Mouse (Mus musculus) MEL (cell line): ENCODE measurements around the gene Ppp4r3a. TPM values are rescaled to one million over a fixed set of nuclear protein-coding genes. Genes with fewer than 3 reads are reported as not detected.
"Not testable (repeated sequence)": the region's sequence is repeated elsewhere in the genome, so short reads cannot be mapped to it uniquely, and the experiment has no call there.

Experiments used
- DNase-seq: peaks from one replicate; pipeline ENCODE4 v3.0.0; 2011; ENCODE audit warnings: low read depth, low spot score
- H3K27ac ChIP-seq: 2 replicates; pipeline ENCODE4 v1.5.1; 2012; ENCODE audit warnings: low read depth, mild to moderate bottlenecking, control low read depth, low read length, moderate library complexity; ENCODE audit not compliant: control insufficient read depth
- H3K27me3 ChIP-seq, 2 experiments: fragments of 150-350 bp in 1 of 2; sonication (generic) in 1 of 2; 2 replicates each; pipeline ENCODE4 v1.6.1; 2012; ENCODE audit warnings: low read length in 2 of 2, mild to moderate bottlenecking in 2 of 2, improper control_type of control experiment in 1 of 2, moderate library complexity in 1 of 2; ENCODE audit not compliant: insufficient read depth in 2 of 2, control insufficient read depth in 1 of 2
- H3K36me3 ChIP-seq, 2 experiments: 2 replicates each; pipeline ENCODE4 v1.6.1; 2012 to 2014; ENCODE audit warnings: low read length in 2 of 2, improper control_type of control experiment in 1 of 2, inconsistent platforms in 1 of 2, mild to moderate bottlenecking in 1 of 2; ENCODE audit not compliant: insufficient read depth in 2 of 2, control insufficient read depth in 1 of 2
- H3K4me1 ChIP-seq, 2 experiments: fragments of 150-350 bp in 1 of 2; sonication (generic) in 1 of 2; 2 replicates each; pipeline ENCODE4 v1.6.1; 2012; ENCODE audit warnings: low read length in 2 of 2, improper control_type of control experiment in 1 of 2, mild to moderate bottlenecking in 1 of 2; ENCODE audit not compliant: insufficient read depth in 2 of 2, control insufficient read depth in 1 of 2
- H3K4me3 ChIP-seq, 2 experiments: fragments of 150-350 bp in 1 of 2; sonication (generic) in 1 of 2; 2 replicates each; pipeline ENCODE4 v1.5.1; 2012; ENCODE audit warnings: low read depth in 2 of 2, low read length in 2 of 2, mild to moderate bottlenecking in 2 of 2, moderate library complexity in 2 of 2, control low read depth in 1 of 2, improper control_type of control experiment in 1 of 2; ENCODE audit not compliant: control insufficient read depth in 1 of 2, insufficient read depth in 1 of 2
- H3K79me2 ChIP-seq: 2 replicates; pipeline ENCODE4 v1.6.1; 2012; ENCODE audit warnings: mild to moderate bottlenecking, low read length, moderate library complexity; ENCODE audit not compliant: control insufficient read depth, poor library complexity, insufficient read depth
- H3K9ac ChIP-seq: 2 replicates; pipeline ENCODE4 v1.6.1; 2012; ENCODE audit warnings: low read depth, mild to moderate bottlenecking, control low read depth, low read length, moderate library complexity; ENCODE audit not compliant: control insufficient read depth, poor library complexity, severe bottlenecking
- H3K9me3 ChIP-seq: fragments of 150-350 bp; sonication (generic); replicated peaks from 2 replicates; pipeline ENCODE4 v1.6.1; 2012; ENCODE audit warnings: mild to moderate bottlenecking, low read length, improper control_type of control experiment, moderate library complexity; ENCODE audit not compliant: insufficient read depth
- CHD2 ChIP-seq: IDR thresholded peaks from 2 replicates; pipeline ENCODE4 v1.6.1; 2011; ENCODE audit warnings: low read length, improper control_type of control experiment
- CTCF ChIP-seq, 3 experiments: IDR thresholded peaks in 2 of 3; conservative IDR thresholded peaks in 1 of 3; 2 replicates each; pipeline ENCODE4 v1.5.1; 2011 to 2012; ENCODE audit warnings: low read length in 3 of 3, low read depth in 2 of 3, mild to moderate bottlenecking in 2 of 3, improper control_type of control experiment in 1 of 3, inconsistent platforms in 1 of 3, mixed read lengths in 1 of 3, moderate library complexity in 1 of 3; ENCODE audit not compliant: control insufficient read depth in 1 of 3, insufficient read depth in 1 of 3, poor library complexity in 1 of 3, severe bottlenecking in 1 of 3
- ELF1 ChIP-seq: IDR thresholded peaks from 2 replicates; pipeline ENCODE4 v1.6.1; 2014; ENCODE audit warnings: low read depth, mild to moderate bottlenecking, inconsistent platforms, low read length, improper control_type of control experiment, moderate library complexity
- EP300 ChIP-seq, 2 experiments: IDR thresholded peaks; 2 replicates each; pipeline ENCODE4 v1.6.1; 2011; ENCODE audit warnings: improper control_type of control experiment in 2 of 2, low read length in 2 of 2, low read depth in 1 of 2, mild to moderate bottlenecking in 1 of 2
- HCFC1 ChIP-seq: IDR thresholded peaks from 2 replicates; pipeline ENCODE4 v1.6.1; 2012; ENCODE audit warnings: low read depth, mild to moderate bottlenecking, inconsistent platforms, low read length, improper control_type of control experiment, moderate library complexity
- JUND ChIP-seq: IDR thresholded peaks from 2 replicates; pipeline ENCODE4 v1.6.1; 2011; ENCODE audit warnings: low read depth, mild to moderate bottlenecking, improper control_type of control experiment, low read length
- RAD21 ChIP-seq: IDR thresholded peaks from 2 replicates; pipeline ENCODE4 v1.6.1; 2011; ENCODE audit warnings: mild to moderate bottlenecking, low read depth, low read length, improper control_type of control experiment
- RCOR1 ChIP-seq: IDR thresholded peaks from 2 replicates; pipeline ENCODE4 v1.6.1; 2012; ENCODE audit warnings: low read depth, mild to moderate bottlenecking, inconsistent platforms, low read length, improper control_type of control experiment
- SMC3 ChIP-seq: IDR thresholded peaks from 2 replicates; pipeline ENCODE4 v1.6.1; 2011; ENCODE audit warnings: low read depth, low read length, improper control_type of control experiment
- TBP ChIP-seq: IDR thresholded peaks from 2 replicates; pipeline ENCODE4 v1.8.0; 2011; ENCODE audit warnings: low read depth, low read length, improper control_type of control experiment
- UBTF ChIP-seq: IDR thresholded peaks from 2 replicates; pipeline ENCODE4 v1.6.1; 2012; ENCODE audit warnings: low read depth, mild to moderate bottlenecking, inconsistent platforms, low read length, improper control_type of control experiment, moderate library complexity, borderline replicate concordance; ENCODE audit not compliant: insufficient read depth
- USF2 ChIP-seq, 2 experiments: IDR thresholded peaks; 2 replicates each; pipeline ENCODE4 v1.6.1; 2011 to 2012; ENCODE audit warnings: improper control_type of control experiment in 2 of 2, low read length in 2 of 2, borderline replicate concordance in 1 of 2, inconsistent platforms in 1 of 2, low read depth in 1 of 2, mild to moderate bottlenecking in 1 of 2; ENCODE audit not compliant: insufficient read depth in 1 of 2
- ZC3H11A ChIP-seq: IDR thresholded peaks from 2 replicates; pipeline ENCODE4 v1.6.1; 2012; ENCODE audit warnings: low read depth, mild to moderate bottlenecking, inconsistent platforms, low read length, improper control_type of control experiment
- ZKSCAN1 ChIP-seq: IDR thresholded peaks from 2 replicates; pipeline ENCODE4 v1.6.1; 2012; ENCODE audit warnings: low read depth, mild to moderate bottlenecking, inconsistent platforms, low read length, improper control_type of control experiment, moderate library complexity
- polyA plus RNA-seq, 2 experiments: library from polyadenylated mRNA; stranded (reverse) in 1 of 2; unstranded in 1 of 2; fragments of >175 nt in 1 of 2; fragments of >200 nt in 1 of 2; gene quantifications; 2 replicates each; pipeline versions ENCODE4 v1.2.1 to v1.2.4; 2012; ENCODE audit warnings: low replicate concordance in 2 of 2, low read depth in 1 of 2; ENCODE audit not compliant: insufficient read length in 2 of 2, insufficient read depth in 1 of 2, missing spikeins in 1 of 2
- total RNA-seq: library from RNA; depleted of rRNA; stranded (reverse); fragments of 300-350 nt; gene quantifications from 2 replicates; pipeline ENCODE4 v1.2.3, GENCODE M21; 2012

Ppp4r3a gene
- total and polyA plus RNA-seq, 3 experiments, result 48.5 to 701 (median 61.2) TPM

GRCm38 (mm10) chr12:101083076-101083838, at the start of gene Ppp4r3a (continued):
- TF ChIP-seq CHD2 (no peak), UBTF (no peak; the same call in 1 of the 2 replicates), USF2 (IDR thresholded peaks at IDR 0.05; ENCODE audit: borderline replicate concordance in 1 of 2, insufficient read depth in 1 of 2, low read depth in 1 of 2, low read length in 2 of 2) (no peak)

GRCm38 (mm10) chr12:101123013-101123412, 39.5 kb upstream of the Ppp4r3a start:
- Histone ChIP-seq H3K4me3 (no peak overlapping the region), H3K36me3 (no peaks in the 10 kb centered on the region), H3K27ac (no peak overlapping the region), H3K4me1 (no peaks in the 10 kb centered on the region), H3K9me3 (no peaks in the 10 kb centered on the region), H3K9ac (no peak overlapping the region), H3K27me3 (peaks cover 0 to 5% of the 10 kb centered on the region in 2 experiments; a peak in 3 of 4 replicates), H3K79me2 (no peaks in the 10 kb centered on the region)
- peak; percentile 77 for TF ChIP-seq SMC3
- TF ChIP-seq ELF1, result no peak
- TF ChIP-seq RCOR1, result no peak
- TF ChIP-seq CTCF (IDR thresholded peaks at IDR 0.05 in 2 of 3, conservative IDR thresholded peaks at IDR 0.05 in 1 of 3; ENCODE audit: control insufficient read depth in 1 of 3, insufficient read depth in 1 of 3, low read depth in 2 of 3, low read length in 3 of 3, poor library complexity in 1 of 3, severe bottlenecking in 1 of 3), result peak; percentile 12 to 74 (median 45); a peak in 4 of 6 replicates
- TF ChIP-seq JUND, result no peak
- TF ChIP-seq RAD21, result peak; percentile 86
- peak; percentile 57 for TF ChIP-seq ZC3H11A
- no peak for TF ChIP-seq HCFC1
- TF ChIP-seq ZKSCAN1, result no peak
- no peak for TF ChIP-seq EP300 (IDR thresholded peaks at IDR 0.05; ENCODE audit: low read depth in 1 of 2, low read length in 2 of 2)
- DNase-seq, result peak; percentile 45

GRCm38 (mm10) chr12:101122066-101122465, 38.6 kb upstream of the Ppp4r3a start:
- H3K9me3 ChIP-seq, H3K36me3 ChIP-seq, H3K79me2 ChIP-seq, H3K27me3 ChIP-seq, H3K27ac ChIP-seq, H3K4me3 ChIP-seq, H3K4me1 ChIP-seq, H3K9ac ChIP-seq: not testable (repeated sequence)
- TF ChIP-seq TBP, result peak; percentile 84
- DNase-seq, result peak; percentile 10

- H3K27me3 ChIP-seq, H3K27ac ChIP-seq, H3K36me3 ChIP-seq, DNase-seq, H3K9ac ChIP-seq, H3K4me3 ChIP-seq, H3K79me2 ChIP-seq, H3K9me3 ChIP-seq, H3K4me1 ChIP-seq: not testable (repeated sequence)
Observed at GRCm38 (mm10) chr12:101109794-101110585, 26.5 kb upstream of the Ppp4r3a start.
